Mouse (Mus musculus): ENCODE measurements around the gene Aff3. TPM values are rescaled to one million over a fixed set of nuclear protein-coding genes. Genes with fewer than 3 reads are reported as not detected.

The Aff3 gene
- total and polyA plus RNA-seq, 2 experiments from 2014 or later: 23.1 to 55.6 TPM

DNA sequence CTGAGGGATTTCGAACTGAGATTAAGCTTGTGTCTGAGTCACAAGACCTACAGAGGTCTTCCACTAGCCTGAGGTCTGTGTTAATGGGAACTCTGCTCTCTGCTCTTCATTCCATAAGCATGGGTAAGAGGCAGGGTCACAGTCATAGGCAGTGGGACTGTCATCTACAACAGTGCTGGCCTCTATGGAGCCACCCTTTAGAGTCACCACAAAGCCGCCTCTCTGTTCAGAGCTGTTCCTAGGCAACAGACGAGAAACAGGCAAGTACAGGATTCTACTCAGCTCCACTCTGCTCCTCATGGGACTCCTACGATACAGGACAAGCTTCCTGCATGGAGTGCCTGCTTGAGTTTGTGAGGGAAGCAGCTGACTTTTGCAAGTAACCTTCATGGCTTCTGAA is 371.9 kb downstream of the Aff3 start:
- TF ChIP-seq CTCF (IDR thresholded peaks at IDR 0.05; ENCODE audit: low read depth): no peak
- H3K36me3 ChIP-seq (ENCODE audit: insufficient read depth, low read length): no peaks in the 10 kb centered on the region
- H3K27ac ChIP-seq: no peak overlapping the region
- no peak overlapping the region for H3K9ac ChIP-seq (replicated peaks; ENCODE audit: low read length)
- H3K4me1 ChIP-seq (ENCODE audit: insufficient read depth, low read length): no peaks in the 10 kb centered on the region
- no peaks in the 10 kb centered on the region for H3K27me3 ChIP-seq (ENCODE audit: insufficient read depth, low read length)
- no peak overlapping the region for H3K4me2 ChIP-seq (ENCODE audit: low read depth, low read length)
- H3K9me3 ChIP-seq (ENCODE audit: low read length): no peaks in the 10 kb centered on the region
- H3K4me3 ChIP-seq (ENCODE audit: low read length): no peak overlapping the region
- ATAC-seq: peak; percentile 85
- 29% methylated on average over 4 of the region's 4 CpGs for WGBS
- peak; percentile 46 for DNase-seq (ENCODE audit: low spot score)

DNA sequence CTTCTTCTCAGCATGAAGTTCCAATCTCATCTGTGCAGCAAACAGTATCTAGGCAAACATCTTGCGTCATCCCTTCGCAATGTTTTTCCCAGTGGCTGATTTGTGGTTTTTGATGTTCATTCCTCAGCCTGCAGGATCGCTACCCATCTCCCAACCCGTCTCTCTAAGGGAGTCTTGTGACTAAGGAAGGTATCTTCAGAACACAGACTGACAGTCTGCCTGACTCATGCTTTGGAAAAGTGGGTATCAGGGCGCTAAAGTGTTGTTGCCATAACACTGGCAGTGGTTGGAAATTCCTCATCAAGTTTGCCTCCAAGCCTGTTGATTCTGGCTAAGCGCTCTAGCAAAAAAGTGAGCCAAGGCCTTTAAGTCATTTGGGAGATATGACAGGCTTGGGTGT is 372.8 kb downstream of the Aff3 start:
- no peaks in the 10 kb centered on the region for H3K27me3 ChIP-seq (ENCODE audit: insufficient read depth, low read length)
- 87% methylated on average over 6 of the region's 6 CpGs for WGBS
- H3K27ac ChIP-seq: no peak overlapping the region
- H3K9me3 ChIP-seq (ENCODE audit: low read length): no peaks in the 10 kb centered on the region
- no peaks in the 10 kb centered on the region for H3K36me3 ChIP-seq (ENCODE audit: insufficient read depth, low read length)
- H3K4me3 ChIP-seq (ENCODE audit: low read length): no peak overlapping the region
- H3K4me2 ChIP-seq (ENCODE audit: low read depth, low read length): no peak overlapping the region
- no peak overlapping the region for H3K9ac ChIP-seq (replicated peaks; ENCODE audit: low read length)
- no peak for ATAC-seq
- no peak for DNase-seq (ENCODE audit: low spot score)
- no peaks in the 10 kb centered on the region for H3K4me1 ChIP-seq (ENCODE audit: insufficient read depth, low read length)
- TF ChIP-seq CTCF (IDR thresholded peaks at IDR 0.05; ENCODE audit: low read depth): no peak

DNA sequence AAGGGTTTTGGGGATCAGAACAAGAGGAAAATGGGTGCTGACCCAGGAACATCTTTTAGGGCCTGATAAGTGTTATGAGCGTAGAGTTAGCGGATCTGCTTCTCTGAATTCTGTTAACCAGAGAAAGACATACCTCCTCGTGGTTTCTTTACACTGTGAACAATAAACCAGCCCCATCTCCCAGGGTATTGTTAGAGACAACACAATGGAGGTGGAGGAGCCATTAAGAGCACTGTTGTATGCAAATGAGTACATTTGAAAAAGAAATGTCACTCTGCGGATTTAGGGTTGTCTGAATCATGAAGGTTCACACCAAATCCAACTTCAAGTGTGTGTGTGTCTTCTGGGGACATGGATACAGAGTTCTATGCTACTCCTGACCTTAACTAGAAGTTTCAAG is 373.3 kb downstream of the Aff3 start:
- WGBS: 69% methylated on average over 4 of the region's 4 CpGs
- Histone ChIP-seq H3K27me3 (ENCODE audit: insufficient read depth, low read length) (no peaks in the 10 kb centered on the region), H3K36me3 (ENCODE audit: insufficient read depth, low read length) (no peaks in the 10 kb centered on the region), H3K9me3 (ENCODE audit: low read length) (no peaks in the 10 kb centered on the region), H3K9ac (replicated peaks; ENCODE audit: low read length) (no peak overlapping the region), H3K4me1 (ENCODE audit: insufficient read depth, low read length) (no peaks in the 10 kb centered on the region), H3K4me3 (ENCODE audit: low read length) (no peak overlapping the region), H3K27ac (no peak overlapping the region), H3K4me2 (ENCODE audit: low read depth, low read length) (no peak overlapping the region)
- no peak for DNase-seq (ENCODE audit: low spot score)
- no peak for TF ChIP-seq CTCF (IDR thresholded peaks at IDR 0.05; ENCODE audit: low read depth)
- no peak for ATAC-seq

DNA sequence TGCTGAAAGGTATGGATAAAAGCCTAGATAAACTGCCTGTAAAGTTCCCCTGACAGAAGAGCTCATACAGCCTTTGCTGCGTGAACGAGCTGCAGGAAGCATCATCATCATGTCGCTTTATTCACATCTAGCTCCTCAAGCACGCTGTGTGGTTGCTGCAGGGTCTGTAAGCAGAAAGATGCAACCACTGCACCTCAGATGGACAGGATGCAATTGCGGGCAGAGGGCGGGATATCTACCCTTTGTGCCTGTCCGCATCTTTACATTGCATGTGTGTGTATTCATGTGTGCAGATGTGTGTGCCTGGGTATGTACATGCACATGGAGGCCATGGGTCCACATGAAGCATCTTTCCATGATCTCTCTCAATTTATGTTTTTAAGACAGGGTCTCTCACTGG is 373.9 kb downstream of the Aff3 start:
- Histone ChIP-seq H3K27me3 (ENCODE audit: insufficient read depth, low read length) (no peaks in the 10 kb centered on the region), H3K4me1 (ENCODE audit: insufficient read depth, low read length) (no peaks in the 10 kb centered on the region), H3K9ac (replicated peaks; ENCODE audit: low read length) (no peak overlapping the region), H3K4me2 (ENCODE audit: low read depth, low read length) (no peak overlapping the region), H3K4me3 (ENCODE audit: low read length) (no peak overlapping the region), H3K9me3 (ENCODE audit: low read length) (no peaks in the 10 kb centered on the region), H3K27ac (no peak overlapping the region), H3K36me3 (ENCODE audit: insufficient read depth, low read length) (no peaks in the 10 kb centered on the region)
- TF ChIP-seq CTCF (IDR thresholded peaks at IDR 0.05; ENCODE audit: low read depth): no peak
- no peak for DNase-seq (ENCODE audit: low spot score)
- no peak for ATAC-seq
- WGBS: 85% methylated on average over 7 of the region's 7 CpGs

DNA sequence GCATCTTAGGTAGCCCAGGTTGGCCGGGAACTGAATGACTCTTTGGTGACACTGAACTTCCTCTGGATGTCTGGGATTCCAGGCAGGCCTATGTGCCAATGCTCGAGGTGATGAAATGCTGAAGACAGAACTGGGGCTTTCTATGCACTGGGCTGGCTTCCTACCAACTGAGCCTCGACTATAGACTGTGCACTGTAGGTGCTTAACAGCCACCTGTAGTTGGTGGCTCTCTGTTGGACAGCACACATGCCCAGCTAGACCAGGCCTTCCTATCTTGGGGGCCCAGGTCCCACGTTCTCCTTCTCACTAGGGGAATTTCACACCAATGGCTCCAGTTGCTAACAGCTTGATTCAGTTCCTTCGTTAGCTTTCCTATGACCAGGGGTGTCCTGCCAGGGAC is 374.9 kb downstream of the Aff3 start:
- no peak overlapping the region for H3K4me3 ChIP-seq (ENCODE audit: low read length)
- 83% methylated on average over 5 of the region's 5 CpGs for WGBS
- H3K27me3 ChIP-seq (ENCODE audit: insufficient read depth, low read length): no peaks in the 10 kb centered on the region
- no peaks in the 10 kb centered on the region for H3K9me3 ChIP-seq (ENCODE audit: low read length)
- ATAC-seq (no peak), DNase-seq (ENCODE audit: low spot score) (no peak)
- H3K4me2 ChIP-seq (ENCODE audit: low read depth, low read length): no peak overlapping the region
- TF ChIP-seq CTCF (IDR thresholded peaks at IDR 0.05; ENCODE audit: low read depth): no peak
- no peaks in the 10 kb centered on the region for H3K36me3 ChIP-seq (ENCODE audit: insufficient read depth, low read length)
- H3K9ac ChIP-seq (replicated peaks; ENCODE audit: low read length): no peak overlapping the region
- no peaks in the 10 kb centered on the region for H3K4me1 ChIP-seq (ENCODE audit: insufficient read depth, low read length)
- H3K27ac ChIP-seq: no peak overlapping the region

DNA sequence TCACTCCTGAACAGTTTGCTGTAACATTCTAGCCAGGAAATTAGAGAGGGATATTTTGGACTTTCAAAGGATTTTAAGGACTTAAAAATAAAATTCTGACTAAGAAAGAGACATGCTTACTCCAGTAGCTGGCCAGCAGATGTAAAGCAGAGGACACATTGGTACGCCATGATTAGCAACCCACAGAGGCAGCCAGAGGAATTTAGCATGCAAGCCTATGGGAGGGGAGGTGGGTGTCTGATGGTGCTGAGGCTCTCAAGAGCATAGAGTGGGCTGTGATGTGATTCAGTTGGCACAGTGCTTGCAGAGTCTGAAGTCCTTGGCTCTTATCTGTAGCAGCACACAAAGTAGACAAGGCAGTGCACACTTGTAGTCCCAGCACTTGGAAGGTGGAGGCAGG is 376.0 kb downstream of the Aff3 start:
- Histone ChIP-seq H3K4me2 (ENCODE audit: low read depth, low read length) (no peak overlapping the region), H3K27ac (no peak overlapping the region), H3K9ac (replicated peaks; ENCODE audit: low read length) (no peak overlapping the region), H3K27me3 (ENCODE audit: insufficient read depth, low read length) (no peaks in the 10 kb centered on the region), H3K9me3 (ENCODE audit: low read length) (no peaks in the 10 kb centered on the region), H3K4me3 (ENCODE audit: low read length) (no peak overlapping the region), H3K36me3 (ENCODE audit: insufficient read depth, low read length) (no peaks in the 10 kb centered on the region), H3K4me1 (ENCODE audit: insufficient read depth, low read length) (no peaks in the 10 kb centered on the region)
- no peak for DNase-seq (ENCODE audit: low spot score)
- WGBS: 94% methylated on average over 1 of the region's 1 CpGs
- TF ChIP-seq CTCF (IDR thresholded peaks at IDR 0.05; ENCODE audit: low read depth): no peak
- ATAC-seq: no peak

DNA sequence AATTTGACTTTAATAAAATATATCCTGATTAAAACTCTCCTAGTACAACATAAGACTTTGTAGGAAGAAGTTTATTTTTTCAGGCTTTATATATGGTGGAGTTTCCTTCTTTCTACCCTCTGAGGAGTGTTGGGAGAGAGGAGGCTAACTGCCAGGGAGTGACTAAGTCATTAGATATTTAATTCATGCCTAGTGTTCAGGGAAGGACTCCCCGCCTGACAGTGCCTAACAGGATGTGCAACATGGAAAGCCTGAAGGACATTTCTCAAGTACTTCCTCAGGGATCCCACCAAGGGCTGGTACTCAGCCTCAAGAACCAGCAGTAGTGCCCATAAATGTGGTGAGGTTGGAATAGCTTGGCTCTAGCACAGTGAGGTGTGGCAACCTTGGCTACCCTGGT is 378.2 kb downstream of the Aff3 start:
- H3K27me3 ChIP-seq (ENCODE audit: insufficient read depth, low read length): no peaks in the 10 kb centered on the region
- DNase-seq (ENCODE audit: low spot score) (no peak), ATAC-seq (no peak)
- H3K4me3 ChIP-seq (ENCODE audit: low read length): no peak overlapping the region
- no peaks in the 10 kb centered on the region for H3K4me1 ChIP-seq (ENCODE audit: insufficient read depth, low read length)
- no peaks in the 10 kb centered on the region for H3K36me3 ChIP-seq (ENCODE audit: insufficient read depth, low read length)
- no peak for TF ChIP-seq CTCF (IDR thresholded peaks at IDR 0.05; ENCODE audit: low read depth)
- H3K4me2 ChIP-seq (ENCODE audit: low read depth, low read length): no peak overlapping the region
- no peaks in the 10 kb centered on the region for H3K9me3 ChIP-seq (ENCODE audit: low read length)
- H3K9ac ChIP-seq (replicated peaks; ENCODE audit: low read length): no peak overlapping the region
- WGBS: 73% methylated on average over 1 of the region's 1 CpGs
- H3K27ac ChIP-seq: no peak overlapping the region

All from hindbrain, postnatal 0 days (tissue).